Mouse (Mus musculus) midbrain, postnatal 0 days (tissue): ENCODE measurements around the gene Crybg3. TPM values are rescaled to one million over a fixed set of nuclear protein-coding genes. Genes with fewer than 3 reads are reported as not detected.
A peak's percentile ranks its signal among the peaks of the same experiment; 100 is the strongest.

Source experiments
- ATAC-seq: fragments of 200-750 bp; cut with Nextera tagmentation; 2 replicates; pipeline ENCODE4 v1.8.0; 2017; ENCODE audit warnings: moderate number of reproducible peaks, mild to moderate bottlenecking, moderate TSS enrichment, moderate library complexity; ENCODE audit not compliant: low FRiP score
- DNase-seq: peaks from one replicate; pipeline ENCODE4 v3.0.0-alpha.2; 2015; ENCODE audit warnings: low spot score
- H3K27ac ChIP-seq: fragments of 300-500 bp; sonication (generic); 2 replicates; pipeline ENCODE4 v1.5.1; 2014; ENCODE audit warnings: low read depth, mild to moderate bottlenecking, low read length, mixed read lengths
- H3K27me3 ChIP-seq: fragments of 300-500 bp; sonication (generic); 2 replicates; pipeline ENCODE4 v1.6.1; 2014; ENCODE audit warnings: low read length, control low read depth, mixed read lengths; ENCODE audit not compliant: insufficient read depth
- H3K36me3 ChIP-seq: fragments of 300-500 bp; sonication (generic); 2 replicates; pipeline ENCODE4 v1.6.1; 2014; ENCODE audit warnings: low read length, control low read depth, mixed read lengths; ENCODE audit not compliant: insufficient read depth
- H3K4me1 ChIP-seq: fragments of 300-500 bp; sonication (generic); 2 replicates; pipeline ENCODE4 v1.6.1; 2014; ENCODE audit warnings: mild to moderate bottlenecking, control low read depth, antibody characterized with exemption, low read length, mixed read lengths; ENCODE audit not compliant: insufficient read depth
- H3K4me2 ChIP-seq: fragments of 300-500 bp; sonication (generic); 2 replicates; pipeline ENCODE4 v1.6.1; 2014; ENCODE audit warnings: low read depth, mild to moderate bottlenecking, low read length, mixed read lengths; ENCODE audit not compliant: poor library complexity, severe bottlenecking
- H3K4me3 ChIP-seq: fragments of 300-500 bp; sonication (generic); 2 replicates; pipeline ENCODE4 v1.5.1; 2014; ENCODE audit warnings: low read depth, mild to moderate bottlenecking, low read length, moderate library complexity
- H3K9ac ChIP-seq: fragments of 300-500 bp; sonication (generic); replicated peaks from 2 replicates; pipeline ENCODE4 v1.6.1; 2014; ENCODE audit warnings: mild to moderate bottlenecking, low read length, moderate library complexity, mixed read lengths; ENCODE audit not compliant: poor library complexity, severe bottlenecking
- H3K9me3 ChIP-seq: fragments of 300-500 bp; sonication (generic); 2 replicates; pipeline ENCODE4 v1.6.1; 2016; ENCODE audit warnings: low read length, control low read depth
- CTCF ChIP-seq: IDR thresholded peaks from 2 replicates; pipeline ENCODE4 v1.5.1; 2016; ENCODE audit warnings: antibody characterized with exemption, mild to moderate bottlenecking
- WGBS: fragments of 180-500 bp; shearing (Covaris S2); extraction: QIAGEN DNeasy Blood & Tissue Kit; methylation state at CpG from one replicate; pipeline ENCODE4 v1.1.7; 2014; 5-methylcytosine and 5-hydroxymethylcytosine counted together
- polyA plus RNA-seq: library from polyadenylated mRNA; unstranded; fragments of >200 nt; fragmentation: Nextera tagmentation; extraction: Ambion mirVana; gene quantifications from 2 replicates; pipeline ENCODE4 v1.2.1, GENCODE M21; 2015
- total RNA-seq: library from RNA; depleted of rRNA; stranded (reverse); fragments of >200 nt; gene quantifications from 2 replicates; pipeline ENCODE4 v1.2.3, GENCODE M21; 2014

The Crybg3 gene
- total and polyA plus RNA-seq, 2 experiments from 2014 or later = 1.1 to 4.0 TPM

DNA sequence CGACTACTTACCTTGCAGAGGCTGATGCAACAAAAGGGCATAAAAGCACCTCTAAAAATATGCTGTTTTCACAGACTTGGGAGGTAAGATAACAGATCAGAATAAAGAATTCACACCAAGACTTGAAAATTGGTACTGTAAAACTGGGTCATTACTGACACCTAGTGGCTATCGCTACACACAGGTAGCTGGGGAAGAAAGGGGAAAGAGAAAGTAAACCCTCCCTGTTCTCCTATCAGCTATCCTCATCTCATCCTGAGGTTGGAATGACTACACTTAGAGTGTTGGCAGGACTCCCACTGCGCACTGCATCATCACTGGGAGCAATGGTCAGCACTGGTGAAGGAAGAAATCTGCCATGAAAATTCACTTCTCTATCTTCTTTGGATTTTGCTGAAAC lies 16.4 kb upstream of the Crybg3 start:
- DNase-seq (peak; percentile 71), ATAC-seq (peak; percentile 41; the same call in 1 of the 2 replicates)
- H3K4me1 ChIP-seq = no peaks in the 10 kb centered on the region
- no peaks in the 10 kb centered on the region for H3K27me3 ChIP-seq
- no peak overlapping the region for H3K9ac ChIP-seq
- H3K9me3 ChIP-seq = no peaks in the 10 kb centered on the region
- H3K4me3 ChIP-seq = no peak overlapping the region
- H3K27ac ChIP-seq = no peak overlapping the region
- peak; percentile 90 for TF ChIP-seq CTCF
- 47% methylated on average over 3 of the region's 3 CpGs for WGBS
- no peak overlapping the region for H3K4me2 ChIP-seq
- no peaks in the 10 kb centered on the region for H3K36me3 ChIP-seq

DNA sequence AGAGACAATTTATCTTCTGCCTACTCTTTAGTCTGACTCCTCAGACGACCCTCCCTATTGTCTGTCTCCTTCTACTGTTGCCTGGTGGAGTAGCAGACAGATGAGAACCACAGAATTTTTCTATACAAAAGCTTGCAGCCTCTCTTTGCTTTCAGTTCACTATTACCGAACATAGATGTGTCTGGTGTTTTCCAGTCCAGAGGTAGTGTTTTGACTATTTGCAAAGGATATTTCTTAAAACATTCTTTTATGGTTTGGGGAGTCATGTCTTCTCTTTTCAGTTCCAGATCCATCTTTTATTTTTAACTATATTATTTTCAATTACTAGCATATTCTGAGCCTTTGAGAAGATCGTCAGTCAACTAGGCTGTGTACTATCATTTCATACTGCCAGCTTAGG lies 14.9 kb upstream of the Crybg3 start:
- Histone ChIP-seq H3K9me3 (no peaks in the 10 kb centered on the region), H3K27me3 (no peaks in the 10 kb centered on the region), H3K4me2 (no peak overlapping the region), H3K27ac (no peak overlapping the region), H3K4me3 (no peak overlapping the region), H3K9ac (no peak overlapping the region), H3K36me3 (0 out of 2 replicates have a peak, but pooled peaks cover 3% of the 10 kb centered on the region), H3K4me1 (no peaks in the 10 kb centered on the region)
- no peak for ATAC-seq
- no peak for DNase-seq
- no peak for TF ChIP-seq CTCF
- WGBS = 81% methylated on average over 3 of the region's 3 CpGs

GRCm38 (mm10) chr16:59610750-59611149 lies 10.0 kb upstream of the Crybg3 start:
- no peak for DNase-seq
- no peak for ATAC-seq
- 91% methylated on average over 1 of the region's 1 CpGs for WGBS

DNA sequence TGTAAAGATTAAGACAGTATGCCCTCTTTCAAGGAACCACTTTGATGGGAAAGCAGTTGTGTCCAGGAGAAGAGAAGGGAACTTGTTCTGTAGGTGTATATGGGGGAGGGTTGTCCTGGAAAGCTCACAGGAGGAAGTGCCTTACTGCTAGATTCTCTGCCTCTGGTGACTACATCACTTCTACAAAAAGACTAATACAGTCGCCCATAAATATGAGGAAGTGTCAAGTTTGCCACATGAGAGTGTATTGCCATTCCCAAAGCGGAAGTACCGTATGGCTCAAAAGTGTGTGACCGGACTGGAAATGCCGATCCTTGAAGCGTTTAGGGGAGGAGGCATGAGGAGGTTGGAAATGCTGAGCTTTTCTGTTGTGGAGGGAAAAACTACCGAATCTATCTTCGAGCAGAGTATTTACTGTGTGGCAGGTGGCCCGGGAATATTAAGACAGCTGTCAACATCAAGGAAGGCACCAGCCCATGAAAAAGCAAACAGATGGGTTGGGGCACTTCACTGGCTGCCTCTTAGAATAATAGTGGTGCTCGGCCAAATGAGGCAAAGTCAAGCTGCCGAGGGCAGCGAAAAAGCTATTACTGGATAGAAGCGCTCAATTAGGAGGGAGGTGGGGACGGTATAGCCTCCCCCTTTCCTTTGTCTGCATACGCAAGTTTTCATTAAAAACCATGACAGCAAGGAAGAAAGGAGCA lies 3.5 kb upstream of the Crybg3 start:
- no peak overlapping the region for H3K9ac ChIP-seq
- 31% methylated on average over 15 of the region's 15 CpGs for WGBS
- peak; percentile 56 for ATAC-seq

More at GRCm38 (mm10) chr16:59610750-59611149, 10.0 kb upstream of the Crybg3 start:
- no peak for TF ChIP-seq CTCF
- H3K4me1 ChIP-seq = no peaks in the 10 kb centered on the region
- no peaks in the 10 kb centered on the region for H3K27me3 ChIP-seq
- H3K4me3 ChIP-seq = no peak overlapping the region
- no peak overlapping the region for H3K9ac ChIP-seq
- H3K9me3 ChIP-seq = no peaks in the 10 kb centered on the region
- H3K27ac ChIP-seq = no peak overlapping the region
- 0 out of 2 replicates have a peak, but pooled peaks cover 3% of the 10 kb centered on the region for H3K36me3 ChIP-seq
- H3K4me2 ChIP-seq = no peak overlapping the region

DNA sequence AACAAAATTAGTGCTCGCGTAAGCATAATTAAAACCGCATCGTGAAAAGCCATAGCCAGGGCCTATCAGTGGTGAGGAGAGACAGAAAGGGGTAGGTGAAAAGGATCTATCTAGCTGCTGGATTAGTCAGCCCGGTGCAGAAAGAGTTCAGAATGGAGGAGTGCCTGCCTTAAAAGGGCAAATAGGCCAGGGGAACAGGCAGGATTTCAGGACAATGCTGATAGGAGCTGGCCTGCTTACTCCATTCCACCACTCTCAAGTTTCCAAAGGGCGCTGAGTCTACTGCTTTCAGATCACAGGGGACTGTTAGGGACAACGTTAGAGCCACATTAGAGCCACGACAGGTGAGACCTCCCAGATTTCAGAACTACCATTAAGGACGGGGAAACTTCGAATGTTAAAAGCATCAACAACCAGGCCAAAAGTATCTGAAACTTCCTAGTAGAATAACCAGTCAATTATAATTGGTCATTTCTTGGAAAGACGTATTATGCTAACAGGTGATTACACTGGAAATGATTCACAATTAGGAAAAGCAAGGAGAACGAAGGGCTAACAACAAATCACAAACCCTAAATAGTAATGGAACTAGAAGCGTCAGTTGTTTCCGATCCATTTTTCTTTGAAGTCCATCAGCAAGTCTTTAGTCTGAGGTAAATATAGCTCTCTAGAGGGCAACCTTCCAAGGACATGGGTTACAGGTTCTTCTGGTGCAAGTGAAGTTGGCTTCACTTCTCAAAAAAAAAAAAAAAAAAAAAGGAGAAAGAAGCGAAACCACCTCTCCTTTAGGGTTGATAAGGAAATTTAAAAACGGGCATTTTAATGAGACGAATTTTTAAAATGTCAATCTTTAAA lies 1.1 kb downstream of the Crybg3 start:
- no peaks in the 10 kb centered on the region for H3K36me3 ChIP-seq

More for the DNA sequence above, 3.5 kb upstream of the Crybg3 start:
- Histone ChIP-seq H3K9me3 (no peaks in the 10 kb centered on the region), H3K4me1 (no peaks in the 10 kb centered on the region), H3K4me3 (peak overlapping the region; percentile 30), H3K4me2 (peak overlapping the region; percentile 64), H3K27me3 (no peaks in the 10 kb centered on the region), H3K27ac (no peak overlapping the region), H3K36me3 (no peaks in the 10 kb centered on the region)
- TF ChIP-seq CTCF = no peak
- DNase-seq = peak; percentile 82

DNA sequence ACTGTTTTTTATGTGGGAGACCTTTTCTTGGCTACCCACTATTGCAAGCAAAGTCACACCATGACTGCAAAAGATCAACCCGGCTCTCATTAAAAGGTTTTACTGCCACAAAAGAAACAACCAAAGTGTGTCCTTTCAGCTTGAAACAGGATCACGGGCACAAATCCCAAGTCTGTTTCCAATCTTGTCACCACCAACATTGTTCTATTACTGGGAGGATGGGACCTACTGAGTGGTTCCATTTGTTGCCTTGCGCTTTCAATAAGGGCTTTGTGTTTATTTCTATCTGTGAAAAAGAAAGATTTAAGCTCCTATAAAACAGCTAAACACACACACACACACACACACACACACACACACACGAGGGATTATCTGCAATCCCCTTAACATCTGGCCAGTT lies 1.8 kb downstream of the Crybg3 start:
- 19% methylated on average over 4 of the region's 4 CpGs for WGBS
- Histone ChIP-seq H3K27ac (no peak overlapping the region), H3K9ac (no peak overlapping the region), H3K4me1 (no peaks in the 10 kb centered on the region), H3K36me3 (no peaks in the 10 kb centered on the region), H3K4me2 (no peak overlapping the region), H3K27me3 (no peaks in the 10 kb centered on the region), H3K9me3 (no peaks in the 10 kb centered on the region), H3K4me3 (no peak overlapping the region)
- ATAC-seq (no peak), DNase-seq (no peak)
- no peak for TF ChIP-seq CTCF

More for the DNA sequence above, 1.1 kb downstream of the Crybg3 start:
- Histone ChIP-seq H3K4me2 (peak overlapping the region; percentile 95), H3K4me1 (no peaks in the 10 kb centered on the region), H3K27ac (no peak overlapping the region), H3K27me3 (no peaks in the 10 kb centered on the region), H3K4me3 (peak overlapping the region; percentile 64), H3K9ac (no peak overlapping the region), H3K9me3 (no peaks in the 10 kb centered on the region)
- DNase-seq (no peak), ATAC-seq (no peak)
- 24% methylated on average over 17 of the region's 17 CpGs for WGBS
- TF ChIP-seq CTCF = no peak
